Mouse (Mus musculus) thymus, adult 2 months (tissue): ENCODE measurements around the gene Acsf3. TPM values are rescaled to one million over a fixed set of nuclear protein-coding genes. Genes with fewer than 3 reads are reported as not detected.

ENCODE experiments used
- DNase-seq: peaks from one replicate; pipeline ENCODE4 v3.0.0; 2021
- H3K27ac ChIP-seq: fragments of 200-500 bp; 2 replicates; pipeline ENCODE4 v1.5.1; 2012; ENCODE audit warnings: low read length, control low read depth; ENCODE audit not compliant: control insufficient read depth, insufficient read depth
- H3K27me3 ChIP-seq: fragments of 200-500 bp; 2 replicates; pipeline ENCODE4 v1.6.1; 2012; ENCODE audit warnings: mild to moderate bottlenecking, low read length, moderate library complexity, mixed read lengths; ENCODE audit not compliant: control insufficient read depth, insufficient read depth
- H3K36me3 ChIP-seq: fragments of 200-500 bp; 2 replicates; pipeline ENCODE4 v1.6.1; 2012; ENCODE audit warnings: mild to moderate bottlenecking, low read length, moderate library complexity; ENCODE audit not compliant: control insufficient read depth, insufficient read depth
- H3K4me1 ChIP-seq: fragments of 200-500 bp; replicated peaks from 2 replicates; pipeline ENCODE4 v1.6.1; 2012; ENCODE audit warnings: low read length; ENCODE audit not compliant: control insufficient read depth, insufficient read depth
- H3K4me3 ChIP-seq: fragments of 200-500 bp; 2 replicates; pipeline ENCODE4 v1.5.1; 2012; ENCODE audit warnings: mild to moderate bottlenecking, low read length, control low read depth, moderate library complexity; ENCODE audit not compliant: control insufficient read depth, insufficient read depth
- CTCF ChIP-seq: fragments of 200-500 bp; IDR thresholded peaks from 2 replicates; pipeline ENCODE4 v1.5.1; 2012; ENCODE audit warnings: mild to moderate bottlenecking, control low read depth, low read length, moderate library complexity, borderline replicate concordance; ENCODE audit not compliant: control insufficient read depth, poor library complexity, insufficient read depth; ENCODE audit errors: extremely low read depth
- POLR2A ChIP-seq: fragments of 200-500 bp; IDR thresholded peaks from 2 replicates; pipeline ENCODE4 v1.6.1; 2012; ENCODE audit warnings: mild to moderate bottlenecking, low read length, control low read depth, moderate library complexity; ENCODE audit not compliant: control insufficient read depth, poor library complexity, insufficient read depth; ENCODE audit errors: extremely low read depth
- WGBS: fragments of 180-500 bp; shearing (Covaris S2); methylation state at CpG from one replicate; pipeline ENCODE4 v1.1.7; 2018; 5-methylcytosine and 5-hydroxymethylcytosine counted together
- polyA plus RNA-seq: library from polyadenylated mRNA; depleted of rRNA; stranded (reverse); fragments of >200 nt; gene quantifications from 2 replicates; pipeline ENCODE4 v1.2.3, GENCODE M21; 2012

Gene Acsf3
- polyA plus RNA-seq, 1 experiment = 17.5 TPM

DNA sequence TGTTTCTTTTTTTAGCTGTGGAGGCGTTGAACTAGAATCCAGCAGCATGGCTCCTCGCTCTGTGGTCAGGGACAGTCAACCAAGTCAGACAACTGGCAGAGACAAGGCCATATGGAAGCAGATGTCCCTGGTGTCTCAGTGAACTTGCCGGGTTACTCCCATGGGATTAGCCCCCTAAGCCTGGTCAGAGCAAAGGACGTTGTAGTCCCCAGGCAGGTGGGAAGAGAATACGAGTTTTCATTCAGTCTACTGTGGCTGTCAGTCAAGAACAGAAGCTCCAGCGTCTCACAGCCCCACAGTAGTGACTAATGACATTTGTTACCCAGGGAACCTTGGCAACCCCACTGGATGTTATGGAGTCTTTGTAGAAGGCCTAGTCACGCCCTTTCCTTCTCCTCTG lies 28.8 kb upstream of the Acsf3 start:
- 91% methylated on average over 7 of the region's 7 CpGs for WGBS
- H3K27me3 ChIP-seq = no peaks in the 10 kb centered on the region

GRCm38 (mm10) chr8:122747825-122748224 lies 27.5 kb upstream of the Acsf3 start:
- no peaks in the 10 kb centered on the region for H3K4me1 ChIP-seq

More for the DNA sequence above, 28.8 kb upstream of the Acsf3 start:
- Histone ChIP-seq H3K4me1 (no peaks in the 10 kb centered on the region), H3K4me3 (no peak overlapping the region), H3K27ac (no peak overlapping the region), H3K36me3 (no peaks in the 10 kb centered on the region)
- no peak for DNase-seq
- TF ChIP-seq POLR2A = no peak
- no peak for TF ChIP-seq CTCF

DNA sequence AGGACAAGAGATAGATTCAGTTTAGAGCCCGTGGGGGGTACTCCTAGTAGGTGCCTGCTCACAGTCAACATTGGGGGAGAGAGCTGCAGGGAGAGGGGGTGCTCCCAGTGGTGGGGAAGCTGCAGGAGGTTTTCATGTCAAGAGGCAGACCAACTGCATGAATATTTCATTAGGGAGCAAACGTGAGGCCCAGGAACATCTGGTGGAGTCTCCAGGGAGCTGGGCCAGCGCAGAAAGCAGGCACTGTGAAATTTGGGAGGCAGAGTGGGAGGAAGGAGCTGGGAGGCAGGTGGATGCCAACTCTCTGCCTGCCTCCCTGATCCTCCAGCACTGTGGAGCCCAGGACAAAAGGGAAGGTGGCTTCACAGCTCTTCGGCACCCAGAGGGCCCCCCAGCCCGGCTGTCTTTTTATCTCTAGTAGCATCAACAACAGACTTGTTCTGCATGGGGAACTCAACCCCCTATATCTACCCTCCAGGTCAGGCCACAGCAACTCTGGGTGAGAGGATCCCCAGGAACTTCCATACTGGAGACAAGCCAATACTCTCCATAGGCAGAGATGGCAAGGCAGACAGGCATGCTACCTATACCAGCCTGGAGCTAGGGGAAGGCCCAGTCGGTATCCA lies 25.8 kb upstream of the Acsf3 start:
- H3K4me1 ChIP-seq = peaks cover 5% of the 10 kb centered on the region
- H3K27ac ChIP-seq = no peak overlapping the region
- H3K4me3 ChIP-seq = no peak overlapping the region
- no peak for DNase-seq
- TF ChIP-seq POLR2A (no peak), CTCF (no peak)
- H3K27me3 ChIP-seq = no peaks in the 10 kb centered on the region
- H3K36me3 ChIP-seq = no peaks in the 10 kb centered on the region
- WGBS = 80% methylated on average over 6 of the region's 6 CpGs

More at GRCm38 (mm10) chr8:122747825-122748224, 27.5 kb upstream of the Acsf3 start:
- TF ChIP-seq CTCF = no peak
- no peak for TF ChIP-seq POLR2A
- H3K27ac ChIP-seq = no peak overlapping the region
- 100% methylated on average over 1 of the region's 1 CpGs for WGBS
- no peak overlapping the region for H3K4me3 ChIP-seq
- no peaks in the 10 kb centered on the region for H3K27me3 ChIP-seq
- no peak for DNase-seq
- H3K36me3 ChIP-seq = no peaks in the 10 kb centered on the region

DNA sequence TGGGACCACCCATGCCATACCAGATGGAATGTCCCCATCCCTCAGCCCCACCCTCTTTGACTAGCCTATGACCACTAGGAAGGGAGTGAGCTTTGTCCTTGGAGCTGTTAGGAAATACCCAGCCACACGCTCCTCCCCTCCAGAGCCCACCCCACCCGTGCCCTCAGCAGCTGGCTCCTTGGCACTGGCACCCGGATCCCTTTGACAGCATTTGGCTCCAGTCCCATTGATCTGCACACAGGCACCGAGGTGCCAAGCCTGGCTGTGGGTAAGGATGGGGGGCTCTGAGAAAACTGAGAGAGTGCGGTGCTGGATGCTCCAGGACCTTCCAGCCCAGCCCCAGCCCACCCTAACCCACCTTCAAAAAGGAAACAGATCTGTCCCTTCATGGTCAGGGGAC lies 23.9 kb upstream of the Acsf3 start:
- Histone ChIP-seq H3K4me1 (peaks cover 5% of the 10 kb centered on the region), H3K27ac (no peak overlapping the region), H3K36me3 (no peaks in the 10 kb centered on the region), H3K4me3 (no peak overlapping the region), H3K27me3 (no peaks in the 10 kb centered on the region)
- TF ChIP-seq POLR2A (no peak), CTCF (no peak)
- DNase-seq = no peak
- 73% methylated on average over 5 of the region's 5 CpGs for WGBS

DNA sequence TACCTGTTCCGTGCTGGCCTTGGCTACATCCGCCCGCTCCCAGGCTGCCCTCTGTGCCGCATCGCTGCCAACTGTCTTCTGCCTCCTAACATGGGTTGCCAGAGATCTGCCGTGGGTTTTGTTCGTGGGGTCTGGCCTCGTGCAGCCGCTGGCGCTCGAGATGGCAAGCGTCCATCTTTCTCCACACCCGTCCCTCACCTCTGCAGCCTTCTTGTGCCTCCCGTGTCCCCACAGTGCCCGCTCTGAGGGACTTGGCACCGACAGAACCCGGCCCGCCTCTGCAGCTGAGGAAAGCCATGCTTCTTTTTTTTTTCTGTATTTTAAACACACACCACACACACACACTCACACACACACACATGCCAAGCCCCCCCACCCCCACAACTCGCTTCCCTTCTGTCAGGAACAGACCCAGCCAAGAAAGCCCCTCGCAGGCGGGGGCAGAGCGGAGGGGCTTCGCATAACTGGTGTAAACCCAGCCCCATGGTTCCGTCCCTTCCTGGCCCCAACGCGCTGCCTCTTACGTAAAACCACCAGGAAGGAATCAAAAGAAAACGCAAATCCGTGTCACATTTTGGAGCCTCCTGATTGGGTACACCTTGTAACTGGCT lies 23.1 kb upstream of the Acsf3 start:
- H3K36me3 ChIP-seq = no peaks in the 10 kb centered on the region
- H3K4me3 ChIP-seq = no peak overlapping the region
- no peak for DNase-seq
- WGBS = 95% methylated on average over 29 of the region's 29 CpGs
- TF ChIP-seq POLR2A = no peak
- TF ChIP-seq CTCF = no peak
- no peaks in the 10 kb centered on the region for H3K27me3 ChIP-seq
- H3K27ac ChIP-seq = no peak overlapping the region
- H3K4me1 ChIP-seq = peaks cover 5% of the 10 kb centered on the region

- Histone ChIP-seq H3K27ac (no peak overlapping the region), H3K4me1 (peaks cover 26% of the 10 kb centered on the region), H3K27me3 (no peaks in the 10 kb centered on the region), H3K36me3 (no peaks in the 10 kb centered on the region), H3K4me3 (no peak overlapping the region)
- DNase-seq = no peak
- no peak for TF ChIP-seq CTCF
- no peak for TF ChIP-seq POLR2A
These were observed 16.7 kb upstream of the Acsf3 start for GRCm38 (mm10) chr8:122758597-122758996.
